Mouse (Mus musculus): ENCODE data around the gene Rcbtb1.
"Not testable (repeated sequence)": the region's sequence is repeated elsewhere in the genome, so short reads cannot be mapped to it uniquely, and the experiment has no call there.

Gene Rcbtb1

DNA sequence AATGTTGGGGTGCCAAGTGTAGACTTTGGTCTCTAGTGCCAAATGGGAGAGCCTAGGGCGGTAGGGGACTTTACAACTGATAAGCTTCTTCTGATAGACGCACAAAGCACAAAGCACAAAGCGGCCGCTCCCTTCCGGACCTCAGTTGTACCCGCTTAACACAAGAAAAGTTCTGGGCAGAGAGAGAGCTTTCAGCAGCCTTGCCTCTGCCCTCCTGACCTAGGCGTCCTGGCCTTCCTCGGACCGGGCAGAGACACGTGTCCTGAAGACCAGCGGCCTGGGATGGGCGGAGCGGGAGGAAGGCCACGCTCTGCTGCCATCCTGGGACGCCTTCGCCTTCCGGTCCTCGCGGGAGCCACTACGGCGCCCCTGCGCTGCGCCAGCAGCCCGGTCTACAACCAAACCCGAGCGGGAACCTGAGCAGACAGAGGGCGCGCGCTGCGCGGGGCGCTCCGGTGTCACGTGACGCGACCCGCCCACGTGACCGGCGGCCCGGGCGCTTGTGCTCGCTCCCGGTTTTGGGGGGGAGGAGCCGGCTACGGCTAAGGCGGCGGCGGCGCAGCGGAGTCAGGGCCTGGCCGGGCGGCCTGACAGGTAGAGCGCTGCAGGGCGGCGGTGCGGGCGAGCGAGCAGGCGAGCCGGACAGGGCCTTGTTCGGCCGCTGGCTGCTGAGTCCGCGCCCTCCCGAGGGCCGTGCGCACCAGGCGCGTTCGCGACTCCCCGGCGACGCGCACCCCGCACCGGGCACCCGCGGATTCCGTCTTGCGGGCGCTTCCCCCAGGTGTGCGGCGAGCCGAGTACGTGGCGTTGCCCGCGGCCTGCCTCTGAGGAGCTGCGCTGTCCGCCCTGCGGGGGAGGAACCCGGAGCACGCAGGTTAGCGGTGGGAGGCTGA, at the start of gene Rcbtb1:
Gene Rcbtb1, plus strand, starts transcription at position 499 of the 893 bp plus-strand sequence.
- in situ Hi-C loops (cut with MboI; ENCODE audit: low pct_unique_long_range_greater_than_20kb in 1 of 2, low sequenced_read_pairs in 2 of 2, unreplicated experiment in 1 of 2): no loop called here

DNA sequence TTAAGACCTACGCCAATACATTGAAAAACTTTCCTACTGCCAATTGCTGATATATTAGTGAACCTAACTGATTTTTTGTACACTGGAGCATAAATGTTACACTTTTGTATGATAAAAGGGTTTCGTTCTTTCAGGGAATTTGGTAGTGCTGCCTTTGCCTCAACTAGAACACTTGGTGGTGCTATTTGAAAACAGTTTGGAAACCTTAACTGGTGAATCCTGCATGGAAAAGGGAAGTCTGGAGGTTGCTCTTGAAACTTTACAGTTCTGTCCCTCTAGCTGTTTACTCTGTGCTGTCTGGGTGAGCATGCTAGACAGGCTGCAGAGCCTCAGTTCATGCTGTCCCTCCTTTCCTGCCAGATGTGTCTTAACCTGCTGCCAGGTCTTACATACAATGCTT, 45.4 kb upstream of the Rcbtb1 start:
- in situ Hi-C loops (cut with MboI; ENCODE audit: low pct_unique_long_range_greater_than_20kb in 1 of 2, low sequenced_read_pairs in 2 of 2, unreplicated experiment in 1 of 2): no loop called here

DNA sequence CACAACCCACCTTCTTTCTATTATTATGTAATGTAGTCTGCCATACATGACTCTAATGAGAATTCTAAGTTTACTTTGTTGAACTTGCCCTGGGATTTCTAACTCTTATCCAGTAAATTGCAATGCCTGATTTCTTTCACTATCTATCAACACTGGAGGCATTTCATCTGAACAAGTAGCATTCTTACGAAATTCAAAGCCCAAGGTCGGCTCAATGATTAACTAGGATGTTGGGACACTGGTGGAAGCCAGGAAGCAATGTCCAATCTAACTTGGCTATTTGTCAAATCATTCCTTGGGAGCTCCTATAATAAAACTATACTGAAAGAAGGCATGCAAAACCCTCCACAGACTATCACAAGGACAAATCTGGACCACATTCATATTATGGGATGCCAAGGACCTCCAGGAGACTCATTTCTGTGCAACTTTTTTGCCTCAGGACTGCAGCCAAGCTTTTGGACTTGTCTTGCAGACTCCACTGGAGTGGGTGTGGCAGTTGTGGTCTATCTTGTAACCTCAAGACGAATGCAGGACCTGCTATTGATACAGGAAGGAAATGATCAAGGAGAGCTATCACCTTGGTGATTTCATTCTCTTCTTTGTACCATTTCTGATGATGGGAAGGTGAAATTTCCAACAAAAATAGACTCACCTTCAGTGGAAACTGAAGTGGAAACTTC, 43.9 kb upstream of the Rcbtb1 start:
- in situ Hi-C loops (cut with MboI; ENCODE audit: low pct_unique_long_range_greater_than_20kb in 1 of 2, low sequenced_read_pairs in 2 of 2, unreplicated experiment in 1 of 2): no loop called here

DNA sequence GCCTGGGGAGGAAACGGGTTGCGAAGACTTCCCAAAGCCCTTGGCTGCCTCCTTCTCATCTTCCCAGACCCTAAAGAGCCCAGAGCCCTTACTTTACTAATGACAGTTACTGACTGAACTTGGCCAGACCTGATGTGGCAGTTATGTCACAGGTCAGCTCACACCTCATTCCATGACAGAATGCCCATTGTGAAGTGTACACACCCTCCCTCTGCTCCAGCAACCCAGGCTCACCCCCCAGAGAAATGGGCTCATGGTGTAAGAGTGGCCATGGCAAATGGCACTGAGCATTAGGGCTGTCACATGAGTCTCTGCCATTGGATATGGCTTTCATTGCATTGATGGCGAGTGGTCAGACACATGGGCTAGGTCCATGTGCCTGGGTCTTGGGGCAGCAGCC, 22.4 kb upstream of the Rcbtb1 start, which contains the start of gene Gm5142:
Gene Gm5142, minus strand, starts transcription at position 101 of the 400 bp plus-strand sequence.
- in situ Hi-C loops (cut with MboI; ENCODE audit: low pct_unique_long_range_greater_than_20kb in 1 of 2, low sequenced_read_pairs in 2 of 2, unreplicated experiment in 1 of 2): no loop called here

DNA sequence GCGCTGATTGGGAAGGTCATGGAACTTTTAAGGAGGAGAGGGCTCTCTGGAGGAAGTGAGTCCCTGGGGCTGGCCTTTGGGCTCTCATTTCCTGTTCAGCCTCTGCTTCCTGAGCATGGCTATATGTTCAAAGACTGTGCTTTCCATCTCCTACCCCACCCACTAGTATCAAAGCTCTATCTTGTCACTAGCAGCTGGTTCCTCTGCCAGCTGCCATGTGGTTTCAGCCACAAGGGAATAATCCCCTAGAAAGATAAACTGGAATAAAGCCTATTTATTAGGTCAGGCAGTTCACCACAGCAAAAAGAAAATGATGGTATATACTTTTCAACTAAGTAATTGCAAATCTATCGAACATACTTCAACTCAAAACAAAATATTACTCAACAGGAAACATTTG, 18.3 kb upstream of the Rcbtb1 start:
- in situ Hi-C loops (cut with MboI; ENCODE audit: low pct_unique_long_range_greater_than_20kb in 1 of 2, low sequenced_read_pairs in 2 of 2, unreplicated experiment in 1 of 2): no loop called here

DNA sequence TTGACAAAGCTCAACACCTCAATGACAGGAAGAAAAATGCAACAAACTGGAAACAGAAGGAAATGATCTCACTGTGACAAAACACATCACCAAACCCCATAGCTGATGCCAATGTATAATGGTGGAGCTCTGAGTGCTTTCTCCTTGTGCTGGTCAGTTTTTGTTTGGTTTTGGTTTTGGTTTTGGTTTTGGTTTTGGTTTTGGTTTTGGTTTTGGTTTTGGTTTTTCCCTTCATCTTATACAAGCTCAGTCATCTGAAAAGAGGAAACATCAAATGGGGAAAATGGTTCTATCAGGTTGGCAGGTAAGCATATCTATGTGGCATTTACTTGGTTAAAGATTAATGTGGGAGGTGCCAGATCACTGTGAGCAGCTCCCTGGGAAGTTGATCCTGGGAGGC, 15.5 kb upstream of the Rcbtb1 start:
- in situ Hi-C loops (cut with MboI; ENCODE audit: low pct_unique_long_range_greater_than_20kb in 1 of 2, low sequenced_read_pairs in 2 of 2, unreplicated experiment in 1 of 2): no loop called here

DNA sequence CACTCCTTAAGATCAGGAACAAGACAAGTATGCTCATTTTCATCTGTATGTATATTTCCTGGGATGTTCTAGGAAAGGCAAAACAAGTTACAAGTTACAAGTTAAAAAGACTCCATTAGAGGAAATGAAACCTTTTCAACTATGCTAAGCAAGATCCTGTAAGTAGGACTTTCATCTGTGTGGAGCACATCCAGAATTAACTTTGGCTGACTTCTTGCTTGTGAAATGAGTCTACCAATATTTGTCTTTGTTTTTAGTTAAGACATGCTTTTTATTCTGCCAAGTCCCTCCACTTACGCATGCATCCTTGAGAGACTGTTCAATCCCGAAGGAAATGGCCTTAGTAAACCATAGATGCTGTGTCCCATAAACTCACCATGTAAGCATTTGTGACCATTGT, 14.9 kb upstream of the Rcbtb1 start:
- in situ Hi-C loops (cut with MboI; ENCODE audit: low pct_unique_long_range_greater_than_20kb in 1 of 2, low sequenced_read_pairs in 2 of 2, unreplicated experiment in 1 of 2): no loop called here

DNA sequence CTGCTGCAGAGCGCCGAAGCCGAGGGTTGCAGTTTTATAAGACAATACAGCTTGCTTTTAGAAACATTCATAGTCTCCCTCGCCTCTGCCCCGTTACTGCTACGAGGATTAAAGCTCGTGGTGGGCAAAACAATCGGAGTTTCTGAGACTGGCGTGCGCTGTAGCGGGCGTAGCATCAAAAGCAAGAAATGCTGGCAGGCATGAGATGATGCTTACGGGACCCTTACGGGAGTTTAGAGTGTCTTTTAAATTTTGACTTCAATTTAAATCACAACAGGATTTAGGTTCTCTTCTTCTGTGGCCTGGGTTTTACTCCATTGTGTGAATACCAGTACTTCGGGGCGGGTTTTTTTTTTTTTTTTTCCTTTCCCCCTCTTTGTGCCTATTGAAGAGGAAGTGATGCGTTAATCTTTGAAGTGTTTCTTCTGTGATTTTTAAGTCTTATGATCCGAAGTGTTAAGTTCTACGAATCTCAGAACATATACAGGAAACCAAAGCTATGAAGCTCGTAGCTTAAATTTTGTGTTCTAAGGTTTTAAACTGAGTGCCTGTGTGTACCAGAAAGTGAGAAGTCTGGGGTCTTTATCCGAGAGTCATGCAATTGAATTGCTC, 701 bp downstream of the Rcbtb1 start:
- in situ Hi-C loops (cut with MboI; ENCODE audit: low pct_unique_long_range_greater_than_20kb in 1 of 2, low sequenced_read_pairs in 2 of 2, unreplicated experiment in 1 of 2): no loop called here

DNA sequence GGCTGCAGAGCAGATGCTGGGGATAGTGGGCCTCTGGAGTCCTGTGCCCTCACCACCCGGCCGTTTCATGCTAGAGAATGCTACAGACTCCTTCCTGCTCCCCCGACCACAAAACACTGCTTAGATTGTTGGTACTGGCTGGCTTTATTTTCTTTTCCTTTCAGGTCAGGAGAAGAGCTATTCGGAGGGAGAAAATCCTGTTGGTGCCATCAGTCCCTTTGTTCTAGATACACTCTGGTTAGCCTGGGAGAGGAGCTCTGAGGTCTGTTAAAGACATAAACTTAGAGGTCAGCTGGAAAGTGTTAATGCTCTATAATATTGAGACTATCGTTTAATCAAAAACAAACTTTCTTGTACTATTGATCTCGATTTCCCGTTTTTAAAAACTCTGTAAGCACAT, 4.5 kb downstream of the Rcbtb1 start:
- in situ Hi-C loops (cut with MboI; ENCODE audit: low pct_unique_long_range_greater_than_20kb in 1 of 2, low sequenced_read_pairs in 2 of 2, unreplicated experiment in 1 of 2): no loop called here

DNA sequence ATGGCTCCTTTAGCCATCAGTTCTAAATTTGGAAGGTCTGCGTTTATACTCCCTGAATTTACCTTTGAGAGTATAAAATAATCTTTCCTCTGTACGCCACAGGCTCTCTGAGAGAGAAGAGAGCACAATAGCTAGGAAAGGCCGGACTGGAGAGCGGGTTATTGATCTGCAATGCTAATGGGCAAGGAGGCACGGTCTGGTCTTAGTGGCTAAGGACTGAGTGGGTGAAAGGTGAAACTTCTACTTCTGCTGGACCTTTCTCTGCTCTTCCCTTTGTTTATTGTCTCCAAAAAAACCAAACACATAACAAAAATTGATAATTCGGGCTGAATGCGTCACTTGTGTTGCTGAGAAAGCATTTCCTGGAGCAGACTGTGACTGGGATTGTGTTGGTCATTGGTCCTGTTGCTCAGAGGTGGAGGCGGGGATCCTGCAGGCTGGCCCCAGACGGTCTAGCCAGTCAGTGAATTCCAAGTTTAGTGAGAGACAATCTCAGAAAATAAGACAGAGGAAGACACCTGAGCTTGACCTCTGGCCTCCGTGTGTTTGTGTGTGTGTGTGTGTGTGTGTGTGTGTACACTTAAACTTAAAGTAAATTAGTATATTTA, 5.1 kb downstream of the Rcbtb1 start:
- in situ Hi-C loops (cut with MboI; ENCODE audit: low pct_unique_long_range_greater_than_20kb in 1 of 2, low sequenced_read_pairs in 2 of 2, unreplicated experiment in 1 of 2): no loop called here

DNA sequence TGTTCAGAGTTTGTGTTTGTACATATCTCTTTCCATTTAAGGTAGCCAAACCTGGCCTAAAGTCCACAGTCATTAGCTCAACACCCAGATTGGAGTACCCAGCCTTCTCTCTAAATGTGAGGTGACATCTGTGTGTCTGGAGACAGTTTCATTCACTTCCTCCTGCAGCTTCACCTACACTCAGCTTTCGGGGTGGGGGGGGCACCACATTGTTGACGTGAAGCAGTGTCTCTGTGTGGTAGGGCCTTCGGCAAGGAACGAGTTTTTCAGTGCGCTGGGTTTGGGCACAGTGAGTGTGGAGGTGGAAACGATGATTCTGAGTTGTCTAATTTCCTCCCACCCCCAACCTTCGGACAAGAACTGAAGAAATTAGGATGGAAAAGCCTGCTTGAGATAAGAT, 8.0 kb downstream of the Rcbtb1 start:
- in situ Hi-C loops (cut with MboI; ENCODE audit: low pct_unique_long_range_greater_than_20kb in 1 of 2, low sequenced_read_pairs in 2 of 2, unreplicated experiment in 1 of 2): no loop called here

DNA sequence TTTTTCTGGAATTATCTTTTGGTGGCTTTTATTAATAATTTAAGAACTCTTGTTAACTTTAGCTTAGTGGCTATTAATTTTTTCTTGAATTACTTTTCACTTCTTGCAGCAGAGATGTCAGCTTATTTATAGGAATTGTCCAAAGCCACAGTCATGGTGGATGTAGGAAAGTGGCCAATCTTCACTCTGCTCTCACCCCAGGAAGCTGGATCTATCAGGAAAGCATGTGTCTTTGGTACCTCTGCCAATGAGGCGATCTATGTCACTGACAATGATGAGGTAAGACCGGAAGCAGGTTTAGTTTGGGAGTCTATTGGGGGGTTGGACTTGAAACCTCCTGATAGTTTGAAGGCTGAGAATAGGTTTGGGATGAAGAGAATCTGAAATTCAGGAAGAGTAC, 8.8 kb downstream of the Rcbtb1 start:
- in situ Hi-C loops (cut with MboI; ENCODE audit: low pct_unique_long_range_greater_than_20kb in 1 of 2, low sequenced_read_pairs in 2 of 2, unreplicated experiment in 1 of 2): no loop called here

DNA sequence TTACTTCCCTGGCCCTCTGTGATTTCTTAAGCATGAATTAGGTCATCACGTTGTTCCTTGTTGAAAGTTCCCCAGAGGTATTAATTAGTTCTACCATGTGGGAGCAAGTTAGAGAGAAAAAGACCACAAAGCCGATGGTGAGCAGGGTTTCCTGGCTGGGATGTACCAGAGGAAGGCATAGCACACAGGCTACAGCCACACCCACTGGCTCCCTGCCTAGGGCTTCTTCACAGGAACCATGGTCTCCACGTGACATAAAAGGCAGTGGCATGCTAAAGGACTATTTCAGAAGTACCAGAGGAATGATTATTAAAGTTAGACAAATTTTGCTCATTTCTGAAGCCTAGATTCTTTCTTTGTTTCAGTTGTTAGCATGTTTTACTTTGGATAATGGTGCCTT, 18.2 kb downstream of the Rcbtb1 start:
- in situ Hi-C loops (cut with MboI; ENCODE audit: low pct_unique_long_range_greater_than_20kb in 1 of 2, low sequenced_read_pairs in 2 of 2, unreplicated experiment in 1 of 2): no loop called here

DNA sequence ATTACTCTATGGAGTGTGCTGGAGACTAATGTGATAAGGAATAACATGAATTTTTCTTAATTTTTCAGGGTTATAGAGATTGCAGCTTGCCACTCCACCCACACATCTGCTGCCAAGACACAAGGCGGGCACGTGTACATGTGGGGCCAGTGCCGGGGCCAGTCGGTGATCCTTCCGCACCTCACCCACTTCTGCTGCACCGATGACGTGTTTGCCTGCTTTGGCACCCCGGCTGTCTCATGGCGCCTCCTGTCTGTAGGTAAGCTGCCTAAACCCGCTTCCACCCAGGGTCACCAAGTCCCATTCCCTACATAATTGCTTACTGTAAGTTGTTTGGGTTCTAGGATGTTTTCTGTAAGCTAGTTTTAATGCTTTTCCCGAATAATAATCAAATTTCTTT, 25.2 kb downstream of the Rcbtb1 start:
- in situ Hi-C loops (cut with MboI; ENCODE audit: low pct_unique_long_range_greater_than_20kb in 1 of 2, low sequenced_read_pairs in 2 of 2, unreplicated experiment in 1 of 2): no loop called here

DNA sequence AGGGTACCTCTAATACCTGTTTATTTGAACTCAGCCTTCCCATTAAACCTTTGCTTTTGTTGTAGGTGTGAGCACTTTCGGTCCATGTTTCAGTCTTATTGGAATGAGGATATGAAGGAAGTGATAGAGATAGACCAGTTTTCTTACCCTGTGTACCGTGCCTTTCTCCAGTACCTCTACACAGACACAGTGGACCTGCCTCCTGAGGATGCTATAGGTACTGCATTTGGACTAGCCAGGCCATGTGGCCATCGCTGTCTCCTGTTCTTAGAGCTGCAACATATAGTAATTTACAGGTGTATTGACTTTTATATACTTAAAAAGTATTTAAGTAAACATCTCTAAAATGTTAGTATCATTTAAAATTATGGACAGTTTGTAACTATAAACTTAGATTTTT, 28.8 kb downstream of the Rcbtb1 start:
- in situ Hi-C loops (cut with MboI; ENCODE audit: low pct_unique_long_range_greater_than_20kb in 1 of 2, low sequenced_read_pairs in 2 of 2, unreplicated experiment in 1 of 2): no loop called here

DNA sequence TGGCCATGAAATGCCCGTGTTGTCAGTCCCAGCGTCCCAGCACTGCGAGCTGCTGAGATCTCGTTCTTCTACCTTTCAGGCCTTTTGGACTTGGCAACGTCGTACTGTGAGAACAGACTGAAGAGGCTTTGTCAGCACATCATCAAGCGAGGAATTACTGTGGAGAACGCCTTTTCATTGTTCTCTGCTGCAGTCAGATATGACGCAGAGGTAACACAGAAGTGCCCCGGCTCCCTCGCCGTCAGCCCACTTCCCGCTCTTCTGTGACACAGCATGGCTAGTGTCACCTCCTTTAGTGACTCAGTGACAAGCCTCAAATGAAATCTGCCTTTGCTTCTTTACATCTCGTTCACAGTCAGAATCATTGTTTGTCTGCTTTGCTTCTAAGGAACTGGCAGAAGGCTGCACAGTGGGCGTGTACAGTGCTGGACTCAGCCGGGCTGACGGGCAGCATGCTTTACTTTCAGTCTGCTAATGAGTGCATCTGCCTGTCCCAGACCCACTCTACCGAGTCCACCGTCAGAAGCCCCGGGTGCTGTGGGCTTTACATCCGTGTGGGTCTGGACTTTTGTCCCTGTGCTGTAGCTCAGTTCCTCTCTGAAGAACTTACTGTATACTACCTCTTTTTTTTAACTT, 29.4 kb downstream of the Rcbtb1 start:
- in situ Hi-C loops (cut with MboI; ENCODE audit: low pct_unique_long_range_greater_than_20kb in 1 of 2, low sequenced_read_pairs in 2 of 2, unreplicated experiment in 1 of 2): no loop called here

DNA sequence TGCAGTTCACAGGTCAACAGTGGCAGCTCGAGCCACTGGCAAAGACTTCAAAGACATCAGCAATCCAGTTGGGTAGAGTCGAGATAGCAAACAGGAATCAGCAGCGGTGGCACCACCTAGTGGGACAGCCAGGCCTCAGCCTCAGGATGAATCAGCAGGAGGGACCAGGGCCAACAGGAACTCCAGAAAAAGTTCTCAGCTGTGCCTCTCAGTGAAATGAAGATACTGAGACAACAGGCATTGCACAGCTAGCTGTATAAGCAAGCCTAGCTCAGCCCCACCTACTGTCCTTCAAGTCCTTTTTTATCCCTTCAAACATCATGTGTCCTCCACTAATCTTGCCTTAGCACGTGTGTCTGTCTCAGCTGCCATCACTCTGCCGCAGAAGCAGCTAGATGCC, 31.0 kb downstream of the Rcbtb1 start:
- in situ Hi-C loops (cut with MboI; ENCODE audit: low pct_unique_long_range_greater_than_20kb in 1 of 2, low sequenced_read_pairs in 2 of 2, unreplicated experiment in 1 of 2): no loop called here

DNA sequence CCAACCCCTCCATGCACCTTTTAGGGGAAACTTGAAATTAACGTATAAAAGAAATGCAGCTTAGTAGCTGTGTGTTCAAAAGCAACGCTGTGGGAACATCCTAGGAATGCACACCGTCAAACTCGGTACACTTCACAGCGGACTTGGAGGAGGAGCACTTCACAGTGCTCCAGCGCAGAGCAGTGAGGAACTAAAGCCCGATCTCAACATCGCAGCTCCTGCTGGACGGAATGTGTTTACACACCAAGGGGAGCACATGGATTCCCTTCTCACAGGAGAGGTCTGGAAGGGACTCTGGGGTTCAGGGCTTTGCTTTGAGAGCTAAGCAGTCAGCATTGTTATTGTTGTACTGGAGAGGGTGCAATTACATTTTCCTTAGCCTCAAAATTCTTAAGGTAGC, 32.6 kb downstream of the Rcbtb1 start:
- in situ Hi-C loops (cut with MboI; ENCODE audit: low pct_unique_long_range_greater_than_20kb in 1 of 2, low sequenced_read_pairs in 2 of 2, unreplicated experiment in 1 of 2): no loop called here

DNA sequence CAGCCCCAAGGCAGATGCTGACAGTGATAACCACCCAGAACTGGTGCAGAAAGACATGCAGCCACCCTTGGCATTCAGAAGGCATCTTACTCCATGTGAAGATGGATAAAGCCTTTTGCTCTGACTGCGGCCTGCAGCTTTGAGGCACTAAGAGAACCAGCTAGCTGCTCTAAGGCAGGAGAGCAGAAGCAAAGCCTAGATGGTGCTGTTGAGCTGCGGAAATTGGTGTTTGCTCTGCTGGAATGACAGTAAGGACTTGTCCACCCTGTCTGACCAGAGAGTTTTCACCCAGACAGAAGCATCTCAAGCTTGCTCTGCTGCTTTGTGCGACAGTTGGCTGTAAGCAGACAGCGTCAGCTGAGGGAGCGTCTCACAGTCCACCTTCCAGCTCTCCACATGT, 49.3 kb downstream of the Rcbtb1 start:
- in situ Hi-C loops (cut with MboI; ENCODE audit: low pct_unique_long_range_greater_than_20kb in 1 of 2, low sequenced_read_pairs in 2 of 2, unreplicated experiment in 1 of 2): not testable (repeated sequence)

Data from mouse embryonic stem cell (cell line).